Mouse (Mus musculus): ENCODE measurements around the gene Mink1.

DNA sequence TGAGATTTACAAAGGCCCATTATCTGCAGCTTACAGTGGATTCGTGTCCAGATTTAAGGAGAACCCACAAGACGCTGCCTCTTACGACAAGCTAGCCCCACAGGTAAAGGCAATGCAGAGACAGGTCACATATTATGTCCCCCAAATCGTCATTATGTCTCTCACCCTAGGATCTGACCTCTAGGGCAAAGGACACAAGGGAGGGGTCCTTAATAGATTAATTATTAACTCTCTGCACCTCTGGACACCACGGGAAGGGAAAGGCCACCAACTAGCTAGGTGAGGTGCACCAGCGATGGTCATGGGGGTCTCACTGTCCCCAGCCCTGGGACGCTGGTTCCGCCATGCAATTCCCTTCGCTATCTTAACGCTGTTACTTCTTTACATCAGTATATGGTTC, 43.8 kb upstream of the Mink1 start, which contains the start of gene Gltpd2:
- no peak for TF ChIP-seq CTCF (IDR thresholded peaks at IDR 0.05; ENCODE audit: borderline replicate concordance, insufficient read depth, low read depth, low read length)
- TF ChIP-seq POLR2A (IDR thresholded peaks at IDR 0.05; ENCODE audit: borderline replicate concordance, insufficient read depth, low read length), result no peak
